Mouse (Mus musculus) spleen, adult 2 months (tissue): ENCODE data around the gene Apaf1. TPM values are rescaled to one million over a fixed set of nuclear protein-coding genes. Genes with fewer than 3 reads are reported as not detected.

Source experiments
- DNase-seq, 2 experiments: peaks; one replicate each; pipeline versions ENCODE4 v3.0.0 to v3.0.0-alpha.2; 2012 to 2021; ENCODE audit warnings: low spot score in 2 of 2, low read depth in 1 of 2
- H3K27ac ChIP-seq: fragments of 200-500 bp; 2 replicates; pipeline ENCODE4 v1.5.1; 2012; ENCODE audit warnings: low read length, inconsistent platforms; ENCODE audit not compliant: insufficient read depth
- H3K27me3 ChIP-seq: fragments of 200-500 bp; 2 replicates; pipeline ENCODE4 v1.6.1; 2012; ENCODE audit warnings: mild to moderate bottlenecking, moderate library complexity, low read length, inconsistent platforms; ENCODE audit not compliant: control insufficient read depth, insufficient read depth
- H3K36me3 ChIP-seq: fragments of 200-500 bp; 2 replicates; pipeline ENCODE4 v1.6.1; 2012; ENCODE audit warnings: mild to moderate bottlenecking, low read length, inconsistent platforms; ENCODE audit not compliant: control insufficient read depth, insufficient read depth
- H3K4me1 ChIP-seq: fragments of 200-500 bp; 2 replicates; pipeline ENCODE4 v1.6.1; 2011; ENCODE audit warnings: inconsistent platforms; ENCODE audit not compliant: control insufficient read depth, insufficient read depth, insufficient read length
- H3K4me3 ChIP-seq: fragments of 200-500 bp; 2 replicates; pipeline ENCODE4 v1.5.1; 2011; ENCODE audit warnings: mild to moderate bottlenecking, inconsistent platforms; ENCODE audit not compliant: insufficient read depth, insufficient read length; ENCODE audit errors: extremely low read depth
- CTCF ChIP-seq: fragments of 200-500 bp; IDR thresholded peaks from 2 replicates; pipeline ENCODE4 v1.5.1; 2011; ENCODE audit warnings: mild to moderate bottlenecking, inconsistent platforms; ENCODE audit not compliant: insufficient read depth, insufficient read length, insufficient replicate concordance; ENCODE audit errors: extremely low read depth
- POLR2A ChIP-seq: fragments of 200-500 bp; IDR thresholded peaks from 2 replicates; pipeline ENCODE4 v1.6.1; 2011; ENCODE audit warnings: low read depth, low read length, inconsistent platforms
- WGBS: fragments of 180-500 bp; shearing (Covaris S2); methylation state at CpG from one replicate; pipeline ENCODE4 v1.1.7; 2018; 5-methylcytosine and 5-hydroxymethylcytosine counted together
- polyA plus RNA-seq: library from polyadenylated mRNA; depleted of rRNA; stranded (reverse); fragments of >200 nt; gene quantifications from 2 replicates; pipeline ENCODE4 v1.2.3, GENCODE M21; 2012

The Apaf1 gene
- polyA plus RNA-seq, 1 experiment = 6.5 TPM

GRCm38 (mm10) chr10:91123828-91124822, 41.6 kb upstream of the Apaf1 start, which contains the start of gene Slc25a3:
Slc25a3 (minus strand) TSS chr10:91124059.
- Histone ChIP-seq H3K4me3 (peak within 1 kb of the TSS; percentile 97), H3K27me3 (no peaks in the 10 kb centered on the region), H3K4me1 (no peaks in the 10 kb centered on the region; the same call in 1 of the 2 replicates), H3K36me3 (peaks cover 15% of the 10 kb centered on the region), H3K27ac (peak within 1 kb of the TSS; percentile 99)
- DNase-seq = peak; percentile 96 to 98
- WGBS = 12% methylated on average over 59 of the region's 59 CpGs
- no peak for TF ChIP-seq CTCF
- TF ChIP-seq POLR2A = peak; percentile 99

DNA sequence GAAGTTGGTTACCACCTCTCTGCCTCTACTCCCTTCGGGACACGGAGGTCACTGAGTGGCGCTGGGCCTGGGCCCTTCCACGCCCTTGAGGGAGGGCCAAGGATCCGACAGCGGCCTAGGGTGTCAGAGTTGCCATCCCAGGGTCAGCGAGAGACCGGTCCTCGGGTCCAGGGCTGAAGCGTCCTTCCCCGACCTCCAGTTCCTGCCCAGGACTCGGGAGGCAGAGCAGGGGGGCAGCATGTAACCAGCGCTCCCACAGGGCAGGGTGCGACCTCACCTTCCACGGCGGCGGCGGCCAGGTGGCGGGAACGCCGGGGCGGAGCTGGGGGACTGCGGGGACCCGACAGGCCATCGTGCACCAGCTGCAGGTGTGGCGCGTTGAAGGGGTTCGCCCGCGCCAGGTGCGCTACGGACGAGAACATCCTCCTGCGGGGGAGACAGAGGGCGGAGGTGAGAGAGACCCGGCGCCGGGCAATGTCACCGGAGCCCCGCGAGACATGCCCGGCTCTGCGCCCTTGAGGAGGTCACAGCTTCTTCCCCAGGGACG, 40.8 kb upstream of the Apaf1 start:
- H3K36me3 ChIP-seq = peaks cover 21% of the 10 kb centered on the region
- peak overlapping the region; percentile 99 for H3K27ac ChIP-seq
- no peak for TF ChIP-seq CTCF
- TF ChIP-seq POLR2A = no peak
- H3K4me3 ChIP-seq = peak overlapping the region; percentile 97
- no peaks in the 10 kb centered on the region; the same call in 1 of the 2 replicates for H3K4me1 ChIP-seq
- WGBS = under 1% methylated on average over 43 of the region's 44 CpGs
- H3K27me3 ChIP-seq = no peaks in the 10 kb centered on the region
- peak in 1 of 2 experiments; percentile 39 for DNase-seq

DNA sequence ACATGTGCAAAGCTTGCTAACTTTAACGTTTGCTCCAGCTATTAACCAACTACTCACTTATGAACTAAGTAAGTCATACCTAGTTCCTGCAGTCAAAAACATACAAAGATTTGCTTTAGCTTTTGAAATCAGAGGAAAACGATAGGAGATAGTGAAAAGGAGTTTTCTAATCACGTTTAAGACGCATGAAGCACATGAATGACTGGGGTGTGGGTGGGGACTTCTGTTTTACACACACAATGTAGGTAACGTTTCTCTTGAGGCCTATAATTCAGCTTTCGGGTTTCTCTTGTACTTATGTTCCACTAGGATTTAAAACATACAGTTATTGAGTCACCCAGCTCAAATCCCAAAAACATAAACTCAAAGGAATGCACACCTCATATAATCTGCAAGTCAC, 40.1 kb upstream of the Apaf1 start:
- no peaks in the 10 kb centered on the region for H3K27me3 ChIP-seq
- TF ChIP-seq CTCF (no peak), POLR2A (no peak)
- 9% methylated on average over 6 of the region's 6 CpGs for WGBS
- H3K4me1 ChIP-seq = no peaks in the 10 kb centered on the region; the same call in 1 of the 2 replicates
- H3K36me3 ChIP-seq = peaks cover 26% of the 10 kb centered on the region
- H3K27ac ChIP-seq = no peak overlapping the region
- H3K4me3 ChIP-seq = peak overlapping the region; percentile 97
- DNase-seq = no peak

DNA sequence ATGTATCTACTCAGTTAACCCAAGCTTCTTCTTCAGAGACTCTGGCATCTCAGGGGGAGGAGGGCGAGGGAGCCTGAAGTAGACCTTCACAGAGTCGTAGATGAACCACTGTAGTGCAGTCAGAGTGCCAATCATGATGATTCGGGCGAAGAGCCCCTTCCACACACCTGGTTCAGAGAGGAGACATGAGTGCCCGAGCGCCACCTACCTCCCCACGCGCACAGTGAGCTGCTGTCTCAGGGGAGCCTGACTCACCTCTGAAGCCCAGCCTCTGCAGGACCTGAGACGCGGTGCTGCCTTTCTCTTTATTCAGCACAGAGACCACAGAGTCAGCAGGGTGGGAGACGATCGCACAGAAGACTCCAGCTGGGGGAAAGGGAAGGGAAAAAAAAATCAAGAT, 34.4 kb upstream of the Apaf1 start:
- H3K4me1 ChIP-seq = no peaks in the 10 kb centered on the region
- H3K27ac ChIP-seq = no peak overlapping the region
- H3K36me3 ChIP-seq = peaks cover 48% of the 10 kb centered on the region
- H3K27me3 ChIP-seq = no peaks in the 10 kb centered on the region
- WGBS = 90% methylated on average over 12 of the region's 12 CpGs
- no peak for DNase-seq
- TF ChIP-seq CTCF (no peak), POLR2A (no peak)
- H3K4me3 ChIP-seq = no peak overlapping the region

DNA sequence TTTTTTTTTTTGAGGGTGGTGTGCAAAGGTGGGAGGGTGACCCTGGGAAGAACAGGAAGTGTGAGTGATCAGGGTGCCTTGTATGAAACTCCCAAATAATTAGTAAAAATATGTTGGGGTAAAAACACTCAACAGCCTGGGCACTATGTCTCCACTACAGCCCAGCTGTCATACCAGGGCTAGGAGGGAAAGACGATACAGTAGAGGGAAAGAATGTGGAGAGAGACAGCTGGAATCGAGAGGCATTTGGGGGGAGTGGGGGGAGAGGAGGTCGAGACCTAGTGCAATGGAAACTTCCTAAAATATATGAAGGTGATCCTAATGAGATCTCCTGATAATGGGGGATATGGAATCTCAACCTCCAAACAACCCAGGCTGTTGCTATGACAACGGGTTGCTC, 27.3 kb upstream of the Apaf1 start:
- Histone ChIP-seq H3K4me3 (no peak overlapping the region), H3K27me3 (no peaks in the 10 kb centered on the region), H3K36me3 (peaks cover 6% of the 10 kb centered on the region), H3K4me1 (no peaks in the 10 kb centered on the region), H3K27ac (no peak overlapping the region)
- 87% methylated on average over 4 of the region's 4 CpGs for WGBS
- TF ChIP-seq CTCF = no peak
- TF ChIP-seq POLR2A = no peak
- DNase-seq = no peak

- Histone ChIP-seq H3K36me3 (peaks cover 2% of the 10 kb centered on the region; the same call in 1 of the 2 replicates), H3K27me3 (no peaks in the 10 kb centered on the region), H3K27ac (no peak overlapping the region), H3K4me3 (no peak overlapping the region), H3K4me1 (no peaks in the 10 kb centered on the region)
- no peak for TF ChIP-seq POLR2A
- no peak for TF ChIP-seq CTCF
- DNase-seq = no peak
- WGBS = 88% methylated on average over 3 of the region's 3 CpGs
Measured at GRCm38 (mm10) chr10:91105981-91106380, 23.4 kb upstream of the Apaf1 start.
